Mouse (Mus musculus) midbrain, postnatal 0 days (tissue): ENCODE results near the gene Ift57. TPM values are rescaled to one million over a fixed set of nuclear protein-coding genes. Genes with fewer than 3 reads are reported as not detected.
A peak's percentile ranks its signal among the peaks of the same experiment; 100 is the strongest.

Experiments
- ATAC-seq: fragments of 200-750 bp; cut with Nextera tagmentation; 2 replicates; pipeline ENCODE4 v1.8.0; 2017; ENCODE audit warnings: moderate number of reproducible peaks, mild to moderate bottlenecking, moderate TSS enrichment, moderate library complexity; ENCODE audit not compliant: low FRiP score
- DNase-seq: peaks from one replicate; pipeline ENCODE4 v3.0.0-alpha.2; 2015; ENCODE audit warnings: low spot score
- H3K27ac ChIP-seq: fragments of 300-500 bp; sonication (generic); 2 replicates; pipeline ENCODE4 v1.5.1; 2014; ENCODE audit warnings: low read depth, mild to moderate bottlenecking, low read length, mixed read lengths
- H3K27me3 ChIP-seq: fragments of 300-500 bp; sonication (generic); 2 replicates; pipeline ENCODE4 v1.6.1; 2014; ENCODE audit warnings: low read length, control low read depth, mixed read lengths; ENCODE audit not compliant: insufficient read depth
- H3K36me3 ChIP-seq: fragments of 300-500 bp; sonication (generic); 2 replicates; pipeline ENCODE4 v1.6.1; 2014; ENCODE audit warnings: low read length, control low read depth, mixed read lengths; ENCODE audit not compliant: insufficient read depth
- H3K4me1 ChIP-seq: fragments of 300-500 bp; sonication (generic); 2 replicates; pipeline ENCODE4 v1.6.1; 2014; ENCODE audit warnings: mild to moderate bottlenecking, control low read depth, antibody characterized with exemption, low read length, mixed read lengths; ENCODE audit not compliant: insufficient read depth
- H3K4me2 ChIP-seq: fragments of 300-500 bp; sonication (generic); 2 replicates; pipeline ENCODE4 v1.6.1; 2014; ENCODE audit warnings: low read depth, mild to moderate bottlenecking, low read length, mixed read lengths; ENCODE audit not compliant: poor library complexity, severe bottlenecking
- H3K4me3 ChIP-seq: fragments of 300-500 bp; sonication (generic); 2 replicates; pipeline ENCODE4 v1.5.1; 2014; ENCODE audit warnings: low read depth, mild to moderate bottlenecking, low read length, moderate library complexity
- H3K9ac ChIP-seq: fragments of 300-500 bp; sonication (generic); replicated peaks from 2 replicates; pipeline ENCODE4 v1.6.1; 2014; ENCODE audit warnings: mild to moderate bottlenecking, low read length, moderate library complexity, mixed read lengths; ENCODE audit not compliant: poor library complexity, severe bottlenecking
- H3K9me3 ChIP-seq: fragments of 300-500 bp; sonication (generic); 2 replicates; pipeline ENCODE4 v1.6.1; 2016; ENCODE audit warnings: low read length, control low read depth
- CTCF ChIP-seq: IDR thresholded peaks from 2 replicates; pipeline ENCODE4 v1.5.1; 2016; ENCODE audit warnings: antibody characterized with exemption, mild to moderate bottlenecking
- WGBS: fragments of 180-500 bp; shearing (Covaris S2); extraction: QIAGEN DNeasy Blood & Tissue Kit; methylation state at CpG from one replicate; pipeline ENCODE4 v1.1.7; 2014; 5-methylcytosine and 5-hydroxymethylcytosine counted together
- polyA plus RNA-seq: library from polyadenylated mRNA; unstranded; fragments of >200 nt; fragmentation: Nextera tagmentation; extraction: Ambion mirVana; gene quantifications from 2 replicates; pipeline ENCODE4 v1.2.1, GENCODE M21; 2015
- total RNA-seq: library from RNA; depleted of rRNA; stranded (reverse); fragments of >200 nt; gene quantifications from 2 replicates; pipeline ENCODE4 v1.2.3, GENCODE M21; 2014

The Ift57 gene
- total and polyA plus RNA-seq, 2 experiments from 2014 or later, result 16.1 to 44.2 TPM

GRCm38 (mm10) chr16:49753318-49753717, 54.3 kb downstream of the Ift57 start:
- no peaks in the 10 kb centered on the region for H3K4me1 ChIP-seq
- TF ChIP-seq CTCF, result no peak
- H3K36me3 ChIP-seq, result no peaks in the 10 kb centered on the region
- no peaks in the 10 kb centered on the region for H3K9me3 ChIP-seq
- no peaks in the 10 kb centered on the region for H3K27me3 ChIP-seq
- 39% methylated on average over 3 of the region's 3 CpGs for WGBS
- H3K4me3 ChIP-seq, result no peak overlapping the region
- no peak overlapping the region for H3K4me2 ChIP-seq
- no peak overlapping the region for H3K9ac ChIP-seq
- ATAC-seq (no peak), DNase-seq (peak; percentile 8)
- 0 out of 2 replicates have a peak overlapping the region, but pooled peaks have one; percentile 4 for H3K27ac ChIP-seq

DNA sequence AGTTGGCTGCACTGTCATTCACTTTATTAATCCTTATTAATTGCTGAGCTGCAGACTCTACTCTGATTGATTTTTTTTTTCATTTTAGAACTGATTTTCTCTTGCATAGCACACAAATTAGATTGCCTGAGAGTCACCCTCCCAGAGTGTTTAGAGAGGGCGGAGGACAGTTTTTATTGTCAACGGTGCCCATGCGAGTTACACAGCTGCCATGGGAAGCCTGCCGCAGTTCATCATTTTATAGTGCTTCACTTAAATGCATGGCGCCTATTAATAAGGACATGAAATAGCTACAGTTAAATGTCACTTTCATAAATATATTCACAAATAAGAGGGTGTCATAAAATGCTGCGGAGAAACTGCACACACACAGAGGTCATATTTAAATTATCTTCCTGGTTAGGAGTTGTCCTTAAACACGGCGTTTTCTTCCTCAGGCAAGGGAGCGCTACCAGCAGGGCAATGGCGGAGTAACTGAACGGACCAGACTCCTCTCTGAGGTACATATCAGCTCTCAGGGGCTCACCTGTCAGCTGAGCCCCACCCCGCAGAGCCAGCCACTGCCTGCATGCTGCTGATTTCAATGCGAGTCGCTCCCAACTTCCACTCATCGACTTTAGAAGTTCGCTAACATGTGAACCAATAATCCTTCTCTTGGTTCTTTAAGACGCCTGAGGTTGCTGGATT, 61.6 kb downstream of the Ift57 start:
- H3K27me3 ChIP-seq, result no peaks in the 10 kb centered on the region
- no peak overlapping the region for H3K9ac ChIP-seq
- DNase-seq, result no peak
- ATAC-seq, result no peak
- TF ChIP-seq CTCF, result no peak
- H3K4me1 ChIP-seq, result no peaks in the 10 kb centered on the region
- H3K4me3 ChIP-seq, result no peak overlapping the region
- H3K4me2 ChIP-seq, result no peak overlapping the region
- H3K27ac ChIP-seq, result no peak overlapping the region
- WGBS, result 81% methylated on average over 17 of the region's 17 CpGs
- H3K9me3 ChIP-seq, result no peaks in the 10 kb centered on the region
- no peaks in the 10 kb centered on the region for H3K36me3 ChIP-seq

- Histone ChIP-seq H3K36me3 (no peaks in the 10 kb centered on the region), H3K9me3 (no peaks in the 10 kb centered on the region), H3K27me3 (no peaks in the 10 kb centered on the region), H3K4me1 (no peaks in the 10 kb centered on the region), H3K4me3 (no peak overlapping the region), H3K27ac (no peak overlapping the region), H3K4me2 (no peak overlapping the region), H3K9ac (no peak overlapping the region)
- DNase-seq (no peak), ATAC-seq (no peak)
- WGBS, result 88% methylated on average over 5 of the region's 5 CpGs
- TF ChIP-seq CTCF, result no peak
These were observed 62.9 kb downstream of the Ift57 start for GRCm38 (mm10) chr16:49761981-49762380.

GRCm38 (mm10) chr16:49766326-49766725, 67.3 kb downstream of the Ift57 start:
- Histone ChIP-seq H3K9ac (no peak overlapping the region), H3K27me3 (no peaks in the 10 kb centered on the region), H3K27ac (no peak overlapping the region), H3K36me3 (no peaks in the 10 kb centered on the region), H3K4me3 (no peak overlapping the region), H3K4me2 (no peak overlapping the region), H3K4me1 (no peaks in the 10 kb centered on the region), H3K9me3 (no peaks in the 10 kb centered on the region)
- WGBS, result 67% methylated on average over 3 of the region's 3 CpGs
- no peak for ATAC-seq
- DNase-seq, result peak; percentile 42
- TF ChIP-seq CTCF, result peak; percentile 58

DNA sequence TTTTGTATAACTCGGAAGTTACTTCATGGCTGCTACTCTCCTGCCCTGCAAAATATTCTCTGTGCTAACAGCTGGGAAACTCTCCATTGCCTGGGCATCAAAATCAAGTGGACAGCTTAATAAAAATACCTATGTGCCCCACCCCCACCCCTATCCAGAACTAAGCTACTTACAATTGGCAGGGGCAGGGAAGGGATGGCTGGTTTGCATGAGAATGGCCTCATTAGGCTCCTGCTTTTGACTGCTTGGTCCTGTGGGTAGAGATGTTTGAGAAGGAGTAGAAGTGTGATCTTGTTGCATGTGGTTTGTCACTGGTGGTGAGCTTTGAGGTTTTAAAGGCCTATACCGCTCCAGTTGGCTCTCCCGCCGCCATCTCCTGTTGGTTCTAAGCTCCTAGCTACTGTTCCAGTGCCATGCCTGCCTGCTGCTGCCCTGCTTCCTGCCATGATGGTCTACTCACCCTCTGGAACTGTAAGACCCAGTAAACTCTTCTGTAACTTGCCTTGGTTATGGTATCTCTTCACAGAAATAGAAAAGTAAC, 69.5 kb downstream of the Ift57 start:
- H3K4me1 ChIP-seq, result no peaks in the 10 kb centered on the region
- 77% methylated on average over 4 of the region's 4 CpGs for WGBS
- no peak for TF ChIP-seq CTCF
- no peak overlapping the region for H3K4me2 ChIP-seq
- no peak overlapping the region for H3K27ac ChIP-seq
- H3K9ac ChIP-seq, result no peak overlapping the region
- no peak overlapping the region for H3K4me3 ChIP-seq
- DNase-seq (no peak), ATAC-seq (no peak)
- H3K9me3 ChIP-seq, result no peaks in the 10 kb centered on the region
- no peaks in the 10 kb centered on the region for H3K27me3 ChIP-seq
- H3K36me3 ChIP-seq, result no peaks in the 10 kb centered on the region

DNA sequence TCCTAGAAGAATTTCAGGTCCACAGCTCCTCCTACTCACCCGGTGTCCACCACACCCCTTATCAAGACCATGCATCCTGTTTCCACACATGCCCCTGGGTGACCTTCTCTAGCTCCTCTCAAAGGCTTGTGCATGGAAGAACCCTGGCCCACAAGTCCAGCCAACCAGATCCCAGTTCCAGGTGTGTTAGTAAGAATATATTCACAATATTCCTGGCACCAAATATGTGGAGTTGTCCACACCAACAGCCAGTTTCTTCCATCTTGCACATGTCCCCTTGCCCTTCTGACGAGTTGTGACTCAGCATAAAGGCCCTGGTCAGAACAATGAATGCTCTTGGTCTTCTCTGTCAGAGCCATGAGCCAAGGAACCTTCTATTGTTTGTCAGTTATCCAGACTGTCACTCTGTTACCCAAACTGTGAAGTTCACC, 70.8 kb downstream of the Ift57 start:
- ATAC-seq (no peak), DNase-seq (no peak)
- H3K27ac ChIP-seq, result no peak overlapping the region
- no peak overlapping the region for H3K9ac ChIP-seq
- no peaks in the 10 kb centered on the region for H3K9me3 ChIP-seq
- no peaks in the 10 kb centered on the region for H3K36me3 ChIP-seq
- no peaks in the 10 kb centered on the region for H3K4me1 ChIP-seq
- no peak for TF ChIP-seq CTCF
- WGBS, result 86% methylated on average over 2 of the region's 2 CpGs
- H3K4me2 ChIP-seq, result no peak overlapping the region
- no peak overlapping the region for H3K4me3 ChIP-seq
- no peaks in the 10 kb centered on the region for H3K27me3 ChIP-seq
